Comparison of ENCODE assay signal across 8 mouse cellular contexts in the genomic region with DNA sequence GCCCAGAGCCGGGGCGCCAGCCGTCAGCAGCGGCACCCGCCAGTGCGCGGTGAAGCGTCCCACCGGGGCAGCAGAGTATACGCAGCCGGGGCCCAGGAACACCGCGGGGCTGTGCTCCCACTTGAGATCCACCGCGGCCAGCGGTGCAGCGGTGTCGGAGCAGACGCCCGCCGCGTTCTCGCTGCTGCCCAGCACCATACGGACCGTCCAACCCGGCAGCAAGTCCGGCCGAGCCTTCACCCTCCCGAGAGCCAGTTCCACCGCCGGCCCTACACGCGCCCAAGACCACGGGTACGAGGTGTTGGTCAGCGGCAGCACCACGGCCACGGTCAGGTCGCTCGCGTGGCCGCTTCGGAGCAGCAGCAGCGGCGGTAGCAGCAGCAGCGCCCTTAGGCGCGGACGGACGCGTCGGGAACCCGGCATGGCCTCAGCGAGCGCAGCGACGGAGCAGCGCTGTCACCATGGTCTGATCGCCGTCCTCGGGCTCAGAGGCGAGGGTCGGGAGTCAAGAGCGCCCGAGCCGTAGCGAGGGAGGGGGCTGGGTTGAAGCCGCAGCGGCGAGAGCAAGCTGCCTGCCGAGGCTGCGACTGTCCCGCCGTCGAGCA. TPM values are rescaled to one million over a fixed set of nuclear protein-coding genes. Genes with fewer than 3 reads are reported as not detected.
DNase-seq lines count a peak whose midpoint lies in the region; ATAC-seq and TF ChIP-seq lines count a peak whose summit lies in the region.

No protein-coding gene starts in this region.

- ATAC-seq in erythroblast, adult 5-6 weeks (replicated peaks; ENCODE audit: low FRiP score, poor library complexity, severe bottlenecking): no peak
- ATAC-seq in forebrain, embryonic 15.5 days (replicated peaks): peak; percentile 34
- ATAC-seq in intestine, postnatal 0 days: peak; percentile 21

- H3K27ac ChIP-seq in forebrain, embryonic 15.5 days (replicated peaks): no peak overlapping the region
- H3K27ac ChIP-seq in intestine, postnatal 0 days (ENCODE audit: low read depth, low read length): no peak overlapping the region; the same call in 1 of the 2 replicates

- H3K36me3 ChIP-seq in erythroblast, embryonic 14.5 days (ENCODE audit: control insufficient read depth): no peaks in the 10 kb centered on the region
- no peaks in the 10 kb centered on the region for H3K36me3 ChIP-seq in forebrain, embryonic 15.5 days
- H3K36me3 ChIP-seq in intestine, postnatal 0 days (ENCODE audit: control insufficient read depth, insufficient read depth): no peaks in the 10 kb centered on the region

- H3K9ac ChIP-seq in forebrain, embryonic 15.5 days (replicated peaks): peak overlapping the region; percentile 50; the same call in 1 of the 2 replicates
- peak overlapping the region; percentile 47 for H3K9ac ChIP-seq in intestine, postnatal 0 days (ENCODE audit: low read depth, low read length)

- under 1% methylated on average over 75 of the region's 75 CpGs for WGBS in forebrain, embryonic 15.5 days
- WGBS in intestine, postnatal 0 days: under 1% methylated on average over 75 of the region's 75 CpGs

- peak overlapping the region; percentile 48 for H3K4me3 ChIP-seq in erythroblast, embryonic 14.5 days (replicated peaks)
- H3K4me3 ChIP-seq in forebrain, embryonic 15.5 days: peak overlapping the region; percentile 56
- peak overlapping the region; percentile 57 for H3K4me3 ChIP-seq in intestine, postnatal 0 days (ENCODE audit: low read depth, low read length)

- peaks cover 88% of the 10 kb centered on the region for H3K27me3 ChIP-seq in erythroblast, embryonic 14.5 days (ENCODE audit: control insufficient read depth)
- H3K27me3 ChIP-seq in forebrain, embryonic 15.5 days: peaks cover 46% of the 10 kb centered on the region
- H3K27me3 ChIP-seq in intestine, postnatal 0 days (replicated peaks; ENCODE audit: control insufficient read depth, insufficient read depth, low read length): peaks cover 28% of the 10 kb centered on the region

- no peak for TF ChIP-seq CTCF in intestine, postnatal 0 days (IDR thresholded peaks at IDR 0.05; ENCODE audit: low read depth)

- peaks cover 11% of the 10 kb centered on the region; the same call in 1 of the 2 replicates for H3K9me3 ChIP-seq in erythroblast, embryonic 14.5 days (ENCODE audit: control insufficient read depth, low read length)
- H3K9me3 ChIP-seq in forebrain, embryonic 15.5 days: no peaks in the 10 kb centered on the region
- H3K9me3 ChIP-seq in intestine, postnatal 0 days (ENCODE audit: control insufficient read depth): no peaks in the 10 kb centered on the region

- H3K4me1 ChIP-seq in erythroblast, embryonic 14.5 days (ENCODE audit: control insufficient read depth): peaks cover 13% of the 10 kb centered on the region
- peaks cover 17% of the 10 kb centered on the region for H3K4me1 ChIP-seq in forebrain, embryonic 15.5 days
- peaks cover 5% of the 10 kb centered on the region; the same call in 1 of the 2 replicates for H3K4me1 ChIP-seq in intestine, postnatal 0 days (replicated peaks; ENCODE audit: control insufficient read depth, insufficient read depth, low read length)

- DNase-seq in ZHBTc4 (ENCODE audit: low read depth, low spot score): peak; percentile 73
- peak; percentile 30 for DNase-seq in lung, postnatal 10 days
- DNase-seq in retina, embryonic 14.5 days (ENCODE audit: low spot score): peak; percentile 48
- no peak for DNase-seq in right cerebral cortex, postnatal 25 days

- peak overlapping the region; percentile 98 for H3K4me2 ChIP-seq in forebrain, embryonic 15.5 days (replicated peaks)
- peak overlapping the region; percentile 96 for H3K4me2 ChIP-seq in intestine, postnatal 0 days (replicated peaks; ENCODE audit: low read depth)

RNA-seq across cellular contexts. Expression of gene Npr1, which starts 0.5 kb away (rescaled TPM):
- polyA plus RNA-seq in erythroblast, embryonic 14.5 days (2012): 0.04 and 0.05 TPM in 2 replicates
- total RNA-seq in erythroblast, adult 5-6 weeks (2015; ENCODE audit: low replicate concordance): not detected in 2 replicates
- 0.84 TPM in 1 of 2 replicates, not detected in the other for total RNA-seq in erythroblast, adult 5-6 weeks (2017; ENCODE audit: low replicate concordance)
- polyA plus RNA-seq in forebrain, embryonic 15.5 days (2015; fragmentation: Nextera tagmentation; extraction: Ambion mirVana): 1.6 TPM in 2 replicates
- polyA plus RNA-seq in intestine, postnatal 0 days (2015; fragmentation: Nextera tagmentation; extraction: Ambion mirVana): 3.4 and 4.2 TPM in 2 replicates

RNA-seq across cellular contexts. Expression of gene Ilf2, which starts 10.7 kb away (rescaled TPM):
- polyA plus RNA-seq in erythroblast, embryonic 14.5 days (2012): 1.1 and 1.6 TPM in 2 replicates
- 25.9 and 29.9 TPM in 2 replicates for total RNA-seq in erythroblast, adult 5-6 weeks (2015; ENCODE audit: low replicate concordance)
- 37.6 and 44.0 TPM in 2 replicates for total RNA-seq in erythroblast, adult 5-6 weeks (2017; ENCODE audit: low replicate concordance)
- 333 and 340 TPM in 2 replicates for polyA plus RNA-seq in forebrain, embryonic 15.5 days (2015; fragmentation: Nextera tagmentation; extraction: Ambion mirVana)
- polyA plus RNA-seq in intestine, postnatal 0 days (2015; fragmentation: Nextera tagmentation; extraction: Ambion mirVana): 38.3 and 40.7 TPM in 2 replicates

RNA-seq across cellular contexts. Expression of gene Snapin, which starts 25.6 kb away (rescaled TPM):
- polyA plus RNA-seq in erythroblast, embryonic 14.5 days (2012): 0.11 and 0.14 TPM in 2 replicates
- 6.3 and 11.5 TPM in 2 replicates for total RNA-seq in erythroblast, adult 5-6 weeks (2015; ENCODE audit: low replicate concordance)
- 10.7 and 13.4 TPM in 2 replicates for total RNA-seq in erythroblast, adult 5-6 weeks (2017; ENCODE audit: low replicate concordance)
- 76.1 and 81.8 TPM in 2 replicates for polyA plus RNA-seq in forebrain, embryonic 15.5 days (2015; fragmentation: Nextera tagmentation; extraction: Ambion mirVana)
- 53.1 and 53.9 TPM in 2 replicates for polyA plus RNA-seq in intestine, postnatal 0 days (2015; fragmentation: Nextera tagmentation; extraction: Ambion mirVana)

RNA-seq across cellular contexts. Expression of gene Ints3, which starts 31.8 kb away (rescaled TPM):
- polyA plus RNA-seq in erythroblast, embryonic 14.5 days (2012): 1.7 and 2.2 TPM in 2 replicates
- 6.0 and 6.9 TPM in 2 replicates for total RNA-seq in erythroblast, adult 5-6 weeks (2015; ENCODE audit: low replicate concordance)
- 5.1 and 10.5 TPM in 2 replicates for total RNA-seq in erythroblast, adult 5-6 weeks (2017; ENCODE audit: low replicate concordance)
- polyA plus RNA-seq in forebrain, embryonic 15.5 days (2015; fragmentation: Nextera tagmentation; extraction: Ambion mirVana): 33.6 and 36.5 TPM in 2 replicates
- 8.8 and 9.7 TPM in 2 replicates for polyA plus RNA-seq in intestine, postnatal 0 days (2015; fragmentation: Nextera tagmentation; extraction: Ambion mirVana)

RNA-seq across cellular contexts. Expression of gene Chtop, which starts 44.1 kb away (rescaled TPM):
- 7.2 and 8.0 TPM in 2 replicates for polyA plus RNA-seq in erythroblast, embryonic 14.5 days (2012)
- total RNA-seq in erythroblast, adult 5-6 weeks (2015; ENCODE audit: low replicate concordance): 33.0 and 49.1 TPM in 2 replicates
- total RNA-seq in erythroblast, adult 5-6 weeks (2017; ENCODE audit: low replicate concordance): 37.8 and 45.3 TPM in 2 replicates
- 219 and 224 TPM in 2 replicates for polyA plus RNA-seq in forebrain, embryonic 15.5 days (2015; fragmentation: Nextera tagmentation; extraction: Ambion mirVana)
- polyA plus RNA-seq in intestine, postnatal 0 days (2015; fragmentation: Nextera tagmentation; extraction: Ambion mirVana): 61.3 and 63.7 TPM in 2 replicates

Comparison
In these comparisons a context has a peak if more than half of its experiments do, and no peak if none do; other contexts are left out.
1. RNA of gene Ilf2, which starts 10.7 kb away (polyA plus RNA-seq): 333 to 340 TPM in forebrain, embryonic 15.5 days and 38.3 to 40.7 TPM in intestine, postnatal 0 days; 1.1 to 1.6 TPM in erythroblast, embryonic 14.5 days; every median in the first group is over 10 times any median in the second.
2. RNA of gene Snapin, which starts 25.6 kb away (polyA plus RNA-seq): 76.1 to 81.8 TPM in forebrain, embryonic 15.5 days and 53.1 to 53.9 TPM in intestine, postnatal 0 days; 0.11 to 0.14 TPM in erythroblast, embryonic 14.5 days; every median in the first group is over 10 times any median in the second.
3. Peak in every context shown above with its lines, with median percentiles within 50 percentile points of each other: H3K4me3 ChIP-seq.